Mouse (Mus musculus) olfactory bulb, adult 2 months (tissue): ENCODE results near the gene Coro1c. TPM values are rescaled to one million over a fixed set of nuclear protein-coding genes. Genes with fewer than 3 reads are reported as not detected.
A peak's percentile ranks its signal among the peaks of the same experiment; 100 is the strongest.

ENCODE experiments used
- H3K27ac ChIP-seq: fragments of 200-500 bp; 2 replicates; pipeline ENCODE4 v1.5.1; 2012; ENCODE audit warnings: low read depth, low read length; ENCODE audit not compliant: insufficient read depth
- H3K4me1 ChIP-seq: fragments of 200-500 bp; 2 replicates; pipeline ENCODE4 v1.6.1; 2012; ENCODE audit warnings: low read length; ENCODE audit not compliant: control insufficient read depth, insufficient read depth
- H3K4me3 ChIP-seq: fragments of 200-500 bp; 2 replicates; pipeline ENCODE4 v1.5.1; 2012; ENCODE audit warnings: mild to moderate bottlenecking, low read depth, low read length, moderate library complexity; ENCODE audit not compliant: insufficient read depth
- CTCF ChIP-seq: fragments of 200-500 bp; IDR thresholded peaks from 2 replicates; pipeline ENCODE4 v1.5.1; 2012; ENCODE audit warnings: low read depth, mild to moderate bottlenecking, low read length, moderate library complexity; ENCODE audit not compliant: insufficient read depth
- POLR2A ChIP-seq: fragments of 200-500 bp; IDR thresholded peaks from 2 replicates; pipeline ENCODE4 v1.6.1; 2012; ENCODE audit warnings: mild to moderate bottlenecking, low read depth, low read length, moderate library complexity; ENCODE audit not compliant: insufficient read depth
- WGBS: fragments of 180-500 bp; shearing (Covaris S2); methylation state at CpG from one replicate; pipeline ENCODE4 v1.1.7; 2018; 5-methylcytosine and 5-hydroxymethylcytosine counted together
- polyA plus RNA-seq: library from polyadenylated mRNA; stranded (reverse); fragments of >200 nt; gene quantifications from 2 replicates; pipeline ENCODE4 v1.2.4, GENCODE M21; 2012; ENCODE audit warnings: low replicate concordance; ENCODE audit not compliant: missing spikeins, insufficient read depth, insufficient read length

Coro1c gene
- polyA plus RNA-seq, 1 experiment: not detected

GRCm38 (mm10) chr5:113947280-113947679, 38.7 kb upstream of the Coro1c start:
- WGBS: 80% methylated on average over 2 of the region's 2 CpGs
- no peak overlapping the region for H3K27ac ChIP-seq
- H3K4me1 ChIP-seq: peaks cover 8% of the 10 kb centered on the region; the same call in 1 of the 2 replicates
- TF ChIP-seq POLR2A: no peak
- TF ChIP-seq CTCF: no peak
- H3K4me3 ChIP-seq: no peak overlapping the region

GRCm38 (mm10) chr5:113945126-113945525, 36.6 kb upstream of the Coro1c start:
- no peak overlapping the region for H3K27ac ChIP-seq
- no peak for TF ChIP-seq CTCF
- no peak for TF ChIP-seq POLR2A
- 91% methylated on average over 6 of the region's 6 CpGs for WGBS
- H3K4me3 ChIP-seq: no peak overlapping the region
- no peaks in the 10 kb centered on the region; the same call in 1 of the 2 replicates for H3K4me1 ChIP-seq

- TF ChIP-seq POLR2A: no peak
- Histone ChIP-seq H3K4me1 (peaks cover 10% of the 10 kb centered on the region), H3K4me3 (no peak overlapping the region), H3K27ac (no peak overlapping the region)
- 77% methylated on average over 12 of the region's 12 CpGs for WGBS
These were observed 34.8 kb upstream of the Coro1c start for GRCm38 (mm10) chr5:113943328-113943727.

GRCm38 (mm10) chr5:113942580-113942979, 34.0 kb upstream of the Coro1c start:
- Histone ChIP-seq H3K4me3 (no peak overlapping the region), H3K4me1 (peaks cover 17% of the 10 kb centered on the region), H3K27ac (no peak overlapping the region)
- no peak for TF ChIP-seq POLR2A
- TF ChIP-seq CTCF: no peak
- WGBS: 95% methylated on average over 12 of the region's 12 CpGs

GRCm38 (mm10) chr5:113939263-113939900, 30.8 kb upstream of the Coro1c start:
- no peak for TF ChIP-seq CTCF
- TF ChIP-seq POLR2A: no peak

GRCm38 (mm10) chr5:113937650-113938049, 29.1 kb upstream of the Coro1c start:
- TF ChIP-seq POLR2A: no peak
- no peak for TF ChIP-seq CTCF
- Histone ChIP-seq H3K4me3 (no peak overlapping the region), H3K4me1 (peaks cover 25% of the 10 kb centered on the region), H3K27ac (0 out of 2 replicates have a peak overlapping the region, but pooled peaks have one; percentile 1)
- 15% methylated on average over 7 of the region's 7 CpGs for WGBS

More at GRCm38 (mm10) chr5:113939263-113939900, 30.8 kb upstream of the Coro1c start:
- H3K4me1 ChIP-seq: peaks cover 25% of the 10 kb centered on the region
- 72% methylated on average over 12 of the region's 12 CpGs for WGBS
- H3K27ac ChIP-seq: no peak overlapping the region
- H3K4me3 ChIP-seq: no peak overlapping the region

GRCm38 (mm10) chr5:113933889-113934288, 25.3 kb upstream of the Coro1c start:
- TF ChIP-seq CTCF (no peak), POLR2A (no peak)
- Histone ChIP-seq H3K4me3 (no peak overlapping the region), H3K4me1 (peaks cover 25% of the 10 kb centered on the region), H3K27ac (no peak overlapping the region)
- WGBS: 83% methylated on average over 6 of the region's 6 CpGs

- TF ChIP-seq POLR2A: no peak
- no peak for TF ChIP-seq CTCF
- 87% methylated on average over 4 of the region's 4 CpGs for WGBS
These were observed 24.9 kb upstream of the Coro1c start for GRCm38 (mm10) chr5:113933480-113933879.

GRCm38 (mm10) chr5:113932310-113932709, 23.8 kb upstream of the Coro1c start:
- Histone ChIP-seq H3K27ac (no peak overlapping the region), H3K4me3 (no peak overlapping the region), H3K4me1 (peaks cover 10% of the 10 kb centered on the region)
- TF ChIP-seq POLR2A (no peak), CTCF (no peak)
- WGBS: 92% methylated on average over 3 of the region's 3 CpGs

More at GRCm38 (mm10) chr5:113933480-113933879, 24.9 kb upstream of the Coro1c start:
- Histone ChIP-seq H3K27ac (no peak overlapping the region), H3K4me1 (peaks cover 21% of the 10 kb centered on the region), H3K4me3 (no peak overlapping the region)
